Comparison of ENCODE assay signal across 23 mouse cellular contexts in genomic region chr11:20934191-20935062, GRCm38 (mm10).
DNase-seq lines count a peak whose midpoint lies in the region; ATAC-seq lines count a peak whose summit lies in the region.
"Had no signal": no experiment of that assay in that cellular context is flagged by ENCODE, and none has a peak within 500 bp of the region (broad histone marks: within the 10 kb centered on the region; RNA-seq: fewer than 3 reads in every experiment).

No protein-coding gene starts in this region.

- H3K9ac ChIP-seq in kidney, embryonic 16.5 days (replicated peaks; ENCODE audit: low read length), result no peak overlapping the region
- no peak overlapping the region for H3K9ac ChIP-seq in liver, embryonic 12.5 days
- H3K9ac ChIP-seq: limb, embryonic 13.5 days; liver, embryonic 15.5 days; neural tube, embryonic 13.5 days had no signal

- peak overlapping the region; percentile 36 for H3K27ac ChIP-seq in kidney, embryonic 16.5 days (ENCODE audit: low read length)
- no peak overlapping the region for H3K27ac ChIP-seq in limb, embryonic 10.5 days
- H3K27ac ChIP-seq in liver, embryonic 12.5 days, result no peak overlapping the region
- H3K27ac ChIP-seq: limb, embryonic 13.5 days; liver, embryonic 15.5 days; midbrain, embryonic 10.5 days; neural tube, embryonic 13.5 days had no signal

- no peaks in the 10 kb centered on the region for H3K27me3 ChIP-seq in megakaryocyte, embryonic 14.5 days (replicated peaks)
- no peaks in the 10 kb centered on the region for H3K27me3 ChIP-seq in kidney, embryonic 16.5 days (ENCODE audit: insufficient read depth, low read length)
- no peaks in the 10 kb centered on the region for H3K27me3 ChIP-seq in limb, embryonic 10.5 days (ENCODE audit: low read depth, poor library complexity, severe bottlenecking)
- peaks cover 3% of the 10 kb centered on the region; the same call in 1 of the 2 replicates for H3K27me3 ChIP-seq in liver, embryonic 12.5 days (replicated peaks)
- H3K27me3 ChIP-seq: limb, embryonic 13.5 days; neural tube, embryonic 13.5 days had no signal

- peak; percentile 24 for DNase-seq in induced T-regulatory cell, adult 2 months (ENCODE audit: low read depth)
- peak; percentile 24 for DNase-seq in limb, embryonic 10.5 days (ENCODE audit: low spot score)
- DNase-seq in cerebellum, postnatal 14 days, result no peak
- no peak for DNase-seq in cerebellum, adult 18-20 months
- DNase-seq: adrenal gland, postnatal 10 days; cerebellum, postnatal 10 days; gastrocnemius, postnatal 10 days; heart, adult 18-20 months; heart, postnatal 36 days; lung, postnatal 36 days; right cerebral cortex, postnatal 14 days; spleen, adult 18-20 months; thymus, postnatal 36 days had no signal

- no peaks in the 10 kb centered on the region for H3K36me3 ChIP-seq in megakaryocyte, embryonic 14.5 days (replicated peaks; ENCODE audit: low read length)
- H3K36me3 ChIP-seq in kidney, embryonic 16.5 days (ENCODE audit: insufficient read depth, low read length), result no peaks in the 10 kb centered on the region
- no peaks in the 10 kb centered on the region for H3K36me3 ChIP-seq in limb, embryonic 10.5 days
- no peaks in the 10 kb centered on the region for H3K36me3 ChIP-seq in liver, embryonic 12.5 days
- H3K36me3 ChIP-seq: limb, embryonic 13.5 days; liver, embryonic 15.5 days; midbrain, embryonic 10.5 days; neural tube, embryonic 13.5 days had no signal

- H3K4me3 ChIP-seq in megakaryocyte, embryonic 14.5 days (replicated peaks), result peak overlapping the region; percentile 65
- H3K4me3 ChIP-seq in kidney, embryonic 16.5 days (ENCODE audit: low read length), result no peak overlapping the region
- H3K4me3 ChIP-seq in limb, embryonic 10.5 days, result no peak overlapping the region
- no peak overlapping the region for H3K4me3 ChIP-seq in liver, embryonic 12.5 days
- H3K4me3 ChIP-seq: limb, embryonic 13.5 days; liver, embryonic 15.5 days; midbrain, embryonic 10.5 days; neural tube, embryonic 13.5 days had no signal

- peaks cover 51% of the 10 kb centered on the region for H3K4me1 ChIP-seq in megakaryocyte, embryonic 14.5 days
- H3K4me1 ChIP-seq in kidney, embryonic 16.5 days (ENCODE audit: insufficient read depth, low read length), result peaks cover 11% of the 10 kb centered on the region
- H3K4me1 ChIP-seq in limb, embryonic 10.5 days, result peaks cover 10% of the 10 kb centered on the region
- peaks cover 4% of the 10 kb centered on the region; the same call in 1 of the 2 replicates for H3K4me1 ChIP-seq in liver, embryonic 12.5 days
- H3K4me1 ChIP-seq: limb, embryonic 13.5 days; neural tube, embryonic 13.5 days had no signal

- H3K4me2 ChIP-seq in kidney, embryonic 16.5 days (replicated peaks; ENCODE audit: low read depth, low read length), result no peak overlapping the region
- H3K4me2 ChIP-seq in liver, embryonic 12.5 days, result no peak overlapping the region
- H3K4me2 ChIP-seq: limb, embryonic 13.5 days; liver, embryonic 15.5 days; neural tube, embryonic 13.5 days had no signal

- H3K9me3 ChIP-seq in megakaryocyte, embryonic 14.5 days, result no peaks in the 10 kb centered on the region
- H3K9me3 ChIP-seq in kidney, embryonic 16.5 days (ENCODE audit: low read length), result no peaks in the 10 kb centered on the region
- no peaks in the 10 kb centered on the region for H3K9me3 ChIP-seq in limb, embryonic 10.5 days (replicated peaks)
- H3K9me3 ChIP-seq in liver, embryonic 12.5 days (replicated peaks), result no peaks in the 10 kb centered on the region
- H3K9me3 ChIP-seq: limb, embryonic 13.5 days; liver, embryonic 15.5 days; midbrain, embryonic 10.5 days; neural tube, embryonic 13.5 days had no signal

- no peak for ATAC-seq in megakaryocyte, adult 5-6 weeks (ENCODE audit: poor library complexity, severe bottlenecking)
- peak; percentile 27; the same call in 1 of the 2 replicates for ATAC-seq in kidney, embryonic 16.5 days (ENCODE audit: low FRiP score, low TSS enrichment)
- no peak for ATAC-seq in liver, embryonic 12.5 days
- ATAC-seq: hindbrain, embryonic 16.5 days; intestine, postnatal 0 days had no signal

- WGBS in kidney, embryonic 16.5 days, result 25% methylated on average over 2 of the region's 2 CpGs
- 61% methylated on average over 2 of the region's 2 CpGs for WGBS in limb, embryonic 10.5 days
- WGBS in liver, embryonic 12.5 days (ENCODE audit: insufficient replicate concordance), result 32% methylated on average over 2 of the region's 2 CpGs

Comparison
In these comparisons a context has a peak if more than half of its experiments do, and no peak if none do; other contexts are left out.
1. DNase-seq: peak in induced T-regulatory cell, adult 2 months (single experiment) and limb, embryonic 10.5 days (single experiment); none in cerebellum, postnatal 14 days (0 of 2) and cerebellum, adult 18-20 months (0 of 2).